Mouse (Mus musculus) cortical plate, adult 2 months (tissue): Measurements from ENCODE around the gene Slco3a1. TPM values are rescaled to one million over a fixed set of nuclear protein-coding genes. Genes with fewer than 3 reads are reported as not detected.

ENCODE experiments used
- H3K27ac ChIP-seq: fragments of 200-500 bp; 2 replicates; pipeline ENCODE4 v1.5.1; 2012; ENCODE audit warnings: low read length, control low read depth, inconsistent platforms; ENCODE audit not compliant: insufficient read depth
- H3K4me1 ChIP-seq: fragments of 200-500 bp; 2 replicates; pipeline ENCODE4 v1.6.1; 2011; ENCODE audit warnings: low read length; ENCODE audit not compliant: control insufficient read depth, insufficient read depth
- H3K4me3 ChIP-seq: fragments of 200-500 bp; 2 replicates; pipeline ENCODE4 v1.5.1; 2011; ENCODE audit warnings: mild to moderate bottlenecking, low read length, control low read depth; ENCODE audit not compliant: insufficient read depth
- CTCF ChIP-seq: fragments of 200-500 bp; IDR thresholded peaks from 2 replicates; pipeline ENCODE4 v1.5.1; 2011; ENCODE audit warnings: mild to moderate bottlenecking, control low read depth, low read length; ENCODE audit not compliant: insufficient read depth; ENCODE audit errors: extremely low read depth
- POLR2A ChIP-seq: fragments of 200-500 bp; IDR thresholded peaks from 2 replicates; pipeline ENCODE4 v1.6.1; 2011; ENCODE audit warnings: mild to moderate bottlenecking, low read length, control low read depth; ENCODE audit not compliant: insufficient read depth; ENCODE audit errors: extremely low read depth
- polyA plus RNA-seq: library from polyadenylated mRNA; depleted of rRNA; stranded (reverse); fragments of >200 nt; gene quantifications from 2 replicates; pipeline ENCODE4 v1.2.3, GENCODE M21; 2012

Gene Slco3a1
- polyA plus RNA-seq, 1 experiment = 26.5 TPM

- no peak for TF ChIP-seq POLR2A
- TF ChIP-seq CTCF = no peak
- no peaks in the 10 kb centered on the region for H3K4me1 ChIP-seq
- no peak overlapping the region for H3K4me3 ChIP-seq
- H3K27ac ChIP-seq = no peak overlapping the region
Measured at GRCm38 (mm10) chr7:74313279-74314105, 241.1 kb downstream of the Slco3a1 start.

GRCm38 (mm10) chr7:74311536-74311935 is 243.0 kb downstream of the Slco3a1 start:
- no peak overlapping the region for H3K27ac ChIP-seq
- TF ChIP-seq CTCF (no peak), POLR2A (no peak)
- no peaks in the 10 kb centered on the region for H3K4me1 ChIP-seq
- H3K4me3 ChIP-seq = no peak overlapping the region

GRCm38 (mm10) chr7:74303611-74304300 is 250.8 kb downstream of the Slco3a1 start:
- Histone ChIP-seq H3K4me3 (no peak overlapping the region), H3K4me1 (peaks cover 2% of the 10 kb centered on the region; the same call in 1 of the 2 replicates), H3K27ac (no peak overlapping the region)
- TF ChIP-seq CTCF (no peak), POLR2A (no peak)

GRCm38 (mm10) chr7:74303081-74303480 is 251.5 kb downstream of the Slco3a1 start:
- Histone ChIP-seq H3K27ac (no peak overlapping the region), H3K4me3 (no peak overlapping the region), H3K4me1 (peaks cover 2% of the 10 kb centered on the region; the same call in 1 of the 2 replicates)
- no peak for TF ChIP-seq POLR2A
- TF ChIP-seq CTCF = no peak

DNA sequence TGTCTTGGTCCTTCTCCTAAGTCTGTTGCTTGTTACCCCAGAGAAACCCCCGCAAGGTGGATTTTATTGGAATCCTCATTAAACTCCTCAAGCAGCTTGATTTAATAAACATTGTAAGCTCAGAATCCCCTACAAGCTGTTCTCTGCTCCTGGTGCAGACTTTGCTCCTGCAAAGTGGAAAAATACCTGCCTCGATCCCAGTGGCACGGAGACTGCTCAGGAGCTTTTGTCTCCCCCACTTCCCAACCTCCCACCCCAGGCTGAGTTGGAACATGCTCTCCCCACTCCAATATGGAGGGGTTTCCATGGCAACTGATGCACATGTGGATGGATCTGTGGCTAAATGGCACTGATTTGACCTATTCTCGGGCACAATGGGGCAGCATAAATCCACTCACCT is 268.0 kb downstream of the Slco3a1 start:
- TF ChIP-seq CTCF (no peak), POLR2A (no peak)
- no peak overlapping the region for H3K4me3 ChIP-seq
- no peak overlapping the region for H3K27ac ChIP-seq
- no peaks in the 10 kb centered on the region for H3K4me1 ChIP-seq

GRCm38 (mm10) chr7:74280371-74280770 is 274.2 kb downstream of the Slco3a1 start:
- no peak overlapping the region for H3K4me3 ChIP-seq
- TF ChIP-seq CTCF = no peak
- no peak for TF ChIP-seq POLR2A
- H3K27ac ChIP-seq = no peak overlapping the region
- H3K4me1 ChIP-seq = no peaks in the 10 kb centered on the region

DNA sequence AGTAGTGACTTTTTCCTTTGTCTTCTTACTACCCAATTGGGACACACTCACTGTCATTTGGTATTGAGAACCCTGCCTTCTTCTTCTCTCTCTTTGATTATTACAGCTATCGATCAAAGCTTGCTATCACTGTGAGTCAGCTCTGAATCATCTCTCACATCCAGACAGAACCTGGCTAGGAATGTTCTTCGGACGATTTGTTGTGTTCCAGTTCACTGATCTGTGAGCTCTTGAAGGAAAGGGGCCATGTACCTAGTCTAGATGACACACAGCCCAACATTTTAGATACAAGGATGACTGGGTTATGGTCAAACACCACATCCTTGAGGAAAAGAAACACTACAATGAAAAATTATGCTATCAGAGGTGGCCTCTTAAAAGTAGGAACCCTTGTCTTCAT is 275.2 kb downstream of the Slco3a1 start:
- Histone ChIP-seq H3K4me1 (no peaks in the 10 kb centered on the region), H3K4me3 (no peak overlapping the region), H3K27ac (no peak overlapping the region)
- TF ChIP-seq CTCF (no peak), POLR2A (no peak)

DNA sequence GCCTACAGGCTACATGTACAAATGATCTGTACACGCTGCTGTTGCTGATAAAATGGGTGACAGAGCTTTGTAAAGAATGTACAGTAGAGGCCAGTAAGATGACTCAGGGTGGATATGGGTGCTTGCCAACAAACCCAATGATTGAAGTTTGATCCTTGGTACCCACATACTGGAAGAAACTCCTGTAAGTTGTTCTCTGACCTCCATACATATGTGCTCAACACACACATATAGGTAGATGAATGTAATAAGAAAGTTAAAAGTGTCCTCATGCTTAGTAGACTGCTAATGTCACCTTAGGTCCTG is 284.5 kb downstream of the Slco3a1 start:
- TF ChIP-seq POLR2A (no peak), CTCF (no peak)
- no peak overlapping the region for H3K4me3 ChIP-seq
- no peaks in the 10 kb centered on the region for H3K4me1 ChIP-seq
- H3K27ac ChIP-seq = no peak overlapping the region

- H3K27ac ChIP-seq = no peak overlapping the region
Measured at GRCm38 (mm10) chr7:74269283-74270088, 285.1 kb downstream of the Slco3a1 start.

More at GRCm38 (mm10) chr7:74269283-74270088, 285.1 kb downstream of the Slco3a1 start:
- no peak for TF ChIP-seq POLR2A
- no peak for TF ChIP-seq CTCF
- Histone ChIP-seq H3K4me1 (no peaks in the 10 kb centered on the region), H3K4me3 (no peak overlapping the region)
